Mouse (Mus musculus): Measurements from ENCODE around the gene Vti1a.

Gene Vti1a

GRCm38 (mm10) chr19:55313649-55314048 lies 2.4 kb upstream of the Vti1a start:
- no peak for DNase-seq (ENCODE audit: low spot score in 2 of 2)

GRCm38 (mm10) chr19:55315452-55316108 lies 515 bp upstream of the Vti1a start, which contains the start of gene Zdhhc6:
Gene Zdhhc6 (minus strand): TSS chr19:55316032.
- DNase-seq (ENCODE audit: low spot score in 2 of 2): peak; percentile 87 to 91

- no peak for DNase-seq (ENCODE audit: low spot score in 2 of 2)
These were observed 806 bp downstream of the Vti1a start for GRCm38 (mm10) chr19:55316901-55317300.

GRCm38 (mm10) chr19:55319036-55319435 lies 2.9 kb downstream of the Vti1a start:
- DNase-seq (ENCODE audit: low spot score in 2 of 2): no peak

GRCm38 (mm10) chr19:55319521-55319920 lies 3.4 kb downstream of the Vti1a start:
- DNase-seq (ENCODE audit: low spot score in 2 of 2): no peak

GRCm38 (mm10) chr19:55322604-55323003 lies 6.5 kb downstream of the Vti1a start:
- DNase-seq (ENCODE audit: low spot score in 2 of 2): no peak

- no peak for DNase-seq (ENCODE audit: low spot score in 2 of 2)
These were observed 11.4 kb downstream of the Vti1a start for GRCm38 (mm10) chr19:55327510-55327909.

GRCm38 (mm10) chr19:55331776-55332175 lies 15.7 kb downstream of the Vti1a start:
- DNase-seq (ENCODE audit: low spot score in 2 of 2): no peak

GRCm38 (mm10) chr19:55332641-55333268 lies 16.7 kb downstream of the Vti1a start:
- DNase-seq (ENCODE audit: low spot score in 2 of 2): peak; percentile 77 to 79

GRCm38 (mm10) chr19:55335881-55336280 lies 19.8 kb downstream of the Vti1a start:
- no peak for DNase-seq (ENCODE audit: low spot score in 2 of 2)

GRCm38 (mm10) chr19:55336441-55336840 lies 20.3 kb downstream of the Vti1a start:
- no peak for DNase-seq (ENCODE audit: low spot score in 2 of 2)

- DNase-seq (ENCODE audit: low spot score in 2 of 2): no peak
These were observed 21.0 kb downstream of the Vti1a start for GRCm38 (mm10) chr19:55337066-55337465.

- no peak for DNase-seq (ENCODE audit: low spot score in 2 of 2)
These were observed 21.6 kb downstream of the Vti1a start for GRCm38 (mm10) chr19:55337664-55338063.

- no peak for DNase-seq (ENCODE audit: low spot score in 2 of 2)
These were observed 24.4 kb downstream of the Vti1a start for GRCm38 (mm10) chr19:55340521-55340920.

GRCm38 (mm10) chr19:55341377-55341776 lies 25.3 kb downstream of the Vti1a start:
- DNase-seq (ENCODE audit: low spot score in 2 of 2): no peak

GRCm38 (mm10) chr19:55342423-55342822 lies 26.3 kb downstream of the Vti1a start:
- no peak for DNase-seq (ENCODE audit: low spot score in 2 of 2)

GRCm38 (mm10) chr19:55343274-55343673 lies 27.2 kb downstream of the Vti1a start:
- no peak for DNase-seq (ENCODE audit: low spot score in 2 of 2)

GRCm38 (mm10) chr19:55348187-55348586 lies 32.1 kb downstream of the Vti1a start:
- no peak for DNase-seq (ENCODE audit: low spot score in 2 of 2)

- DNase-seq (ENCODE audit: low spot score in 2 of 2): no peak
These were observed 34.7 kb downstream of the Vti1a start for GRCm38 (mm10) chr19:55350673-55351378.

GRCm38 (mm10) chr19:55362606-55363005 lies 46.5 kb downstream of the Vti1a start:
- peak in 1 of 2 experiments; percentile 36 for DNase-seq (ENCODE audit: low spot score in 2 of 2)

GRCm38 (mm10) chr19:55369691-55370090 lies 53.6 kb downstream of the Vti1a start:
- no peak for DNase-seq (ENCODE audit: low spot score in 2 of 2)

GRCm38 (mm10) chr19:55376331-55376730 lies 60.2 kb downstream of the Vti1a start:
- no peak for DNase-seq (ENCODE audit: low spot score in 2 of 2)

GRCm38 (mm10) chr19:55377465-55377864 lies 61.4 kb downstream of the Vti1a start:
- no peak for DNase-seq (ENCODE audit: low spot score in 2 of 2)
